Mouse (Mus musculus) B cell, adult 62 days (primary cell): ENCODE data around the gene Igfl3. TPM values are rescaled to one million over a fixed set of nuclear protein-coding genes. Genes with fewer than 3 reads are reported as not detected.

ENCODE experiments used
- total RNA-seq: library from RNA; stranded (reverse); gene quantifications from 4 replicates; pipeline ENCODE4 v1.2.4, GENCODE M21; 2023

Igfl3 gene
- total RNA-seq: not detected in 4 replicates

GRCm38 (mm10) chr7:18176194-18176593 is at the start of gene Igfl3:
Gene Igfl3 (plus strand): TSS chr7:18176494.

Other genes with a start within 250 kb of the Igfl3 start
- gene Ceacam11, start 204.4 kb upstream of the Igfl3 start, total RNA-seq: not detected in 4 replicates
- gene Ceacam13, start 166.6 kb upstream of the Igfl3 start, total RNA-seq: not detected in 4 replicates
- not detected in 4 replicates for gene Ceacam12, start 110.6 kb upstream of the Igfl3 start, total RNA-seq
- gene Mill1, start 68.9 kb downstream of the Igfl3 start, total RNA-seq: not detected in 4 replicates
- gene Psg18, start 178.5 kb downstream of the Igfl3 start, total RNA-seq: not detected in 4 replicates